ENCODE assay signal across 10 mouse cellular contexts in genomic region chr19:42668385-42669098, GRCm38 (mm10). TPM values are rescaled to one million over a fixed set of nuclear protein-coding genes. Genes with fewer than 3 reads are reported as not detected.
DNase-seq lines count a peak whose midpoint lies in the region; ATAC-seq lines count a peak whose summit lies in the region.
"Had no signal": no experiment of that assay in that cellular context is flagged by ENCODE, and none has a peak within 500 bp of the region (broad histone marks: within the 10 kb centered on the region; RNA-seq: fewer than 3 reads in every experiment).

No protein-coding gene starts in this region.

- ATAC-seq in erythroblast, adult 5-6 weeks (replicated peaks; ENCODE audit: low FRiP score, poor library complexity, severe bottlenecking) = no peak
- ATAC-seq in megakaryocyte progenitor cell, adult 5-6 weeks (replicated peaks; ENCODE audit: poor library complexity) = no peak
- ATAC-seq in monocyte, adult 5-6 weeks (replicated peaks; ENCODE audit: insufficient number of reproducible peaks, low FRiP score, low TSS enrichment, poor library complexity, severe bottlenecking) = no peak
- ATAC-seq: hindbrain, postnatal 0 days had no signal

- peak; percentile 39 to 41 for DNase-seq in cerebellum, postnatal 14 days
- no peak for DNase-seq in cerebellum, adult 8-10 months
- DNase-seq in NIH3T3 (ENCODE audit: low read depth) = peak; percentile 40
- DNase-seq in gastrocnemius, adult 8-10 months (ENCODE audit: low spot score in 2 of 2) = peak; percentile 55 to 71
- DNase-seq in kidney, adult 8-10 months = peak; percentile 91

RNA-seq across cellular contexts. Expression of gene Loxl4, which starts 55.9 kb away (rescaled TPM):
- 1 to 10 TPM in 2 of 4 experiments, under 1 TPM in 2; 0.56 to 1.3 (median 1.1) TPM for total RNA-seq in gastrocnemius, adult 8-10 months (2022)
- not detected in 2 replicates for total RNA-seq in erythroblast, adult 5-6 weeks (2015; ENCODE audit: low replicate concordance)
- not detected in 2 replicates for total RNA-seq in erythroblast, adult 5-6 weeks (2017; ENCODE audit: low replicate concordance)
- not detected in 2 replicates for total RNA-seq in megakaryocyte progenitor cell, adult 5-6 weeks (2015)
- total RNA-seq in megakaryocyte progenitor cell, adult 5-6 weeks (2017) = 0.03 TPM in 1 of 2 replicates, not detected in the other
- total RNA-seq in monocyte, adult 5-6 weeks (2017) = 0.11 TPM in 1 of 3 replicates, not detected in the others
- total RNA-seq: neutrophil, adult 5-6 weeks had no signal
